Mouse (Mus musculus) forebrain, embryonic 11.5 days (tissue): ENCODE measurements around the gene Slc38a3. TPM values are rescaled to one million over a fixed set of nuclear protein-coding genes. Genes with fewer than 3 reads are reported as not detected.
A peak's percentile ranks its signal among the peaks of the same experiment; 100 is the strongest.

Experiments used
- ATAC-seq: fragments of 200-750 bp; cut with Nextera tagmentation; replicated peaks from 2 replicates; pipeline ENCODE4 v1.8.0; 2017; ENCODE audit warnings: moderate TSS enrichment; ENCODE audit not compliant: low FRiP score
- DNase-seq: peaks from one replicate; pipeline ENCODE4 v3.0.0-alpha.2; 2017; ENCODE audit warnings: low spot score
- H3K27ac ChIP-seq: fragments of 300-500 bp; sonication (generic); 2 replicates; pipeline ENCODE4 v1.5.1; 2014; ENCODE audit warnings: low read depth, low read length
- H3K27me3 ChIP-seq: fragments of 300-500 bp; sonication (generic); 2 replicates; pipeline ENCODE4 v1.6.1; 2014; ENCODE audit warnings: mild to moderate bottlenecking, low read length, mixed read lengths; ENCODE audit not compliant: control insufficient read depth, insufficient read depth
- H3K36me3 ChIP-seq: fragments of 300-500 bp; sonication (generic); 2 replicates; pipeline ENCODE4 v1.6.1; 2014; ENCODE audit warnings: mild to moderate bottlenecking, low read length, moderate library complexity, mixed read lengths; ENCODE audit not compliant: control insufficient read depth, insufficient read depth
- H3K4me1 ChIP-seq: fragments of 300-500 bp; sonication (generic); replicated peaks from 2 replicates; pipeline ENCODE4 v1.6.1; 2014; ENCODE audit warnings: low read length, mixed read lengths; ENCODE audit not compliant: control insufficient read depth, insufficient read depth
- H3K4me2 ChIP-seq: fragments of 300-500 bp; sonication (generic); 2 replicates; pipeline ENCODE4 v1.6.1; 2014; ENCODE audit warnings: low read depth, mild to moderate bottlenecking, low read length, moderate library complexity, mixed read lengths; ENCODE audit not compliant: severe bottlenecking
- H3K4me3 ChIP-seq: fragments of 300-500 bp; sonication (generic); 2 replicates; pipeline ENCODE4 v1.5.1; 2014; ENCODE audit warnings: low read depth, low read length
- H3K9ac ChIP-seq: fragments of 300-500 bp; sonication (generic); 2 replicates; pipeline ENCODE4 v1.6.1; 2014; ENCODE audit warnings: low read length
- H3K9me3 ChIP-seq: fragments of 300-500 bp; sonication (generic); 2 replicates; pipeline ENCODE4 v1.6.1; 2016; ENCODE audit warnings: low read length, mixed read lengths; ENCODE audit not compliant: control insufficient read depth
- WGBS: fragments of 180-500 bp; shearing (Covaris S2); extraction: QIAGEN DNeasy Blood & Tissue Kit; methylation state at CpG from one replicate; pipeline ENCODE4 v1.1.7; 2014; 5-methylcytosine and 5-hydroxymethylcytosine counted together
- polyA plus RNA-seq: library from polyadenylated mRNA; unstranded; fragments of >200 nt; fragmentation: Nextera tagmentation; extraction: Ambion mirVana; gene quantifications from 2 replicates; pipeline ENCODE4 v1.2.1, GENCODE M21; 2014

Gene Slc38a3
- 6.7 TPM in 2 replicates for polyA plus RNA-seq

- Histone ChIP-seq H3K9ac (no peak within 1 kb of the TSS), H3K27ac (no peak within 1 kb of the TSS), H3K4me3 (no peak within 1 kb of the TSS), H3K4me2 (no peak within 1 kb of the TSS), H3K27me3 (peaks cover 20% of the 10 kb centered on the region), H3K9me3 (no peaks in the 10 kb centered on the region), H3K4me1 (peaks cover 20% of the 10 kb centered on the region), H3K36me3 (no peaks in the 10 kb centered on the region)
- ATAC-seq: no peak
- WGBS: 90% methylated on average over 9 of the region's 9 CpGs
- no peak for DNase-seq
Observed at GRCm38 (mm10) chr9:107669480-107669945, at the start of gene Slc38a3. Gene Slc38a3, minus strand, starts transcription at chr9:107669530.

GRCm38 (mm10) chr9:107716951-107717350 lies 47.6 kb upstream of the Slc38a3 start:
- WGBS: 46% methylated on average over 6 of the region's 6 CpGs
- no peaks in the 10 kb centered on the region for H3K27me3 ChIP-seq
- DNase-seq (no peak), ATAC-seq (no peak)
- no peaks in the 10 kb centered on the region for H3K9me3 ChIP-seq
- no peak overlapping the region for H3K4me3 ChIP-seq
- H3K4me2 ChIP-seq: no peak overlapping the region
- H3K36me3 ChIP-seq: no peaks in the 10 kb centered on the region
- peaks cover 10% of the 10 kb centered on the region; the same call in 1 of the 2 replicates for H3K4me1 ChIP-seq
- no peak overlapping the region for H3K9ac ChIP-seq
- no peak overlapping the region for H3K27ac ChIP-seq

GRCm38 (mm10) chr9:107715632-107716031 lies 46.3 kb upstream of the Slc38a3 start:
- H3K36me3 ChIP-seq: no peaks in the 10 kb centered on the region
- no peaks in the 10 kb centered on the region for H3K9me3 ChIP-seq
- no peaks in the 10 kb centered on the region for H3K27me3 ChIP-seq
- H3K27ac ChIP-seq: no peak overlapping the region
- DNase-seq (no peak), ATAC-seq (no peak)
- no peak overlapping the region for H3K9ac ChIP-seq
- WGBS: 88% methylated on average over 2 of the region's 2 CpGs
- peaks cover 10% of the 10 kb centered on the region; the same call in 1 of the 2 replicates for H3K4me1 ChIP-seq
- H3K4me2 ChIP-seq: no peak overlapping the region
- H3K4me3 ChIP-seq: no peak overlapping the region

GRCm38 (mm10) chr9:107714221-107714952 lies 45.1 kb upstream of the Slc38a3 start:
- Histone ChIP-seq H3K4me1 (peaks cover 14% of the 10 kb centered on the region; the same call in 1 of the 2 replicates), H3K4me3 (no peak overlapping the region), H3K36me3 (no peaks in the 10 kb centered on the region), H3K9me3 (no peaks in the 10 kb centered on the region), H3K9ac (no peak overlapping the region; the same call in 1 of the 2 replicates), H3K4me2 (no peak overlapping the region), H3K27ac (no peak overlapping the region), H3K27me3 (peaks cover 6% of the 10 kb centered on the region; the same call in 1 of the 2 replicates)
- WGBS: 15% methylated on average over 12 of the region's 12 CpGs
- ATAC-seq (no peak), DNase-seq (peak; percentile 77)

- H3K27ac ChIP-seq: no peak within 1 kb of the TSS
- ATAC-seq (peak; percentile 72), DNase-seq (peak; percentile 89)
- H3K4me2 ChIP-seq: peak within 1 kb of the TSS; percentile 99
- H3K27me3 ChIP-seq: peaks cover 6% of the 10 kb centered on the region; the same call in 1 of the 2 replicates
- no peaks in the 10 kb centered on the region for H3K36me3 ChIP-seq
- H3K4me3 ChIP-seq: peak within 1 kb of the TSS; percentile 72
- H3K9me3 ChIP-seq: no peaks in the 10 kb centered on the region
- peaks cover 35% of the 10 kb centered on the region for H3K4me1 ChIP-seq
- under 1% methylated on average over 62 of the region's 86 CpGs for WGBS
- peak within 1 kb of the TSS; percentile 72 for H3K9ac ChIP-seq
Observed at GRCm38 (mm10) chr9:107709697-107710483, 40.6 kb upstream of the Slc38a3 start, which contains the start of gene Sema3f. Gene Sema3f, minus strand, starts transcription at chr9:107710475.

- H3K4me1 ChIP-seq: peaks cover 31% of the 10 kb centered on the region
- H3K27me3 ChIP-seq: peaks cover 6% of the 10 kb centered on the region; the same call in 1 of the 2 replicates
- no peaks in the 10 kb centered on the region for H3K9me3 ChIP-seq
- DNase-seq: no peak
- peak overlapping the region; percentile 99 for H3K4me2 ChIP-seq
- under 1% methylated on average over 50 of the region's 55 CpGs for WGBS
- peak overlapping the region; percentile 72 for H3K9ac ChIP-seq
- no peaks in the 10 kb centered on the region for H3K36me3 ChIP-seq
- peak; percentile 35; the same call in 1 of the 2 replicates for ATAC-seq
- no peak overlapping the region for H3K27ac ChIP-seq
- H3K4me3 ChIP-seq: peak overlapping the region; percentile 72
Observed at GRCm38 (mm10) chr9:107709096-107709696, 39.9 kb upstream of the Slc38a3 start.

- Histone ChIP-seq H3K27me3 (peaks cover 6% of the 10 kb centered on the region; the same call in 1 of the 2 replicates), H3K36me3 (no peaks in the 10 kb centered on the region), H3K9me3 (no peaks in the 10 kb centered on the region), H3K4me3 (peak overlapping the region; percentile 72), H3K4me2 (peak overlapping the region; percentile 99), H3K27ac (no peak overlapping the region), H3K4me1 (peaks cover 29% of the 10 kb centered on the region), H3K9ac (peak overlapping the region; percentile 72)
- no peak for ATAC-seq
- no peak for DNase-seq
- 1% methylated on average over 21 of the region's 21 CpGs for WGBS
Observed at GRCm38 (mm10) chr9:107708439-107709095, 39.2 kb upstream of the Slc38a3 start.
